Mouse (Mus musculus) G1E (cell line): ENCODE data around the gene Cxcl10.

ENCODE experiments used
- CTCF ChIP-seq: IDR thresholded peaks from 2 replicates; pipeline ENCODE4 v1.5.1; 2012; ENCODE audit warnings: low read depth, low read length, inconsistent platforms, mixed read lengths
- GATA1 ChIP-seq: IDR thresholded peaks from 2 replicates; pipeline ENCODE4 v1.6.1; 2012; ENCODE audit warnings: borderline replicate concordance, low read length, inconsistent platforms, mixed read lengths
- GATA2 ChIP-seq: IDR thresholded peaks from 2 replicates; pipeline ENCODE4 v1.6.1; 2012; ENCODE audit warnings: low read depth, low read length, inconsistent platforms, borderline replicate concordance
- POLR2AphosphoS5 ChIP-seq: IDR thresholded peaks from 2 replicates; pipeline ENCODE4 v1.6.1; 2012; ENCODE audit warnings: low read depth, low read length, inconsistent platforms; ENCODE audit not compliant: insufficient replicate concordance
- TAL1 ChIP-seq: conservative IDR thresholded peaks from 2 replicates; pipeline ENCODE4 v1.6.1; 2012; ENCODE audit warnings: low read depth, low read length, inconsistent platforms, mixed read lengths

GRCm38 (mm10) chr5:92384855-92385254, 36.2 kb upstream of the Cxcl10 start:
- TF ChIP-seq CTCF, result peak; percentile 63
- TF ChIP-seq TAL1, result no peak
- TF ChIP-seq GATA2, result no peak
- no peak for TF ChIP-seq POLR2AphosphoS5
- TF ChIP-seq GATA1, result no peak
